Mouse (Mus musculus): Measurements from ENCODE around the gene Ppp1r21.

- no peak for TF ChIP-seq GATA1 (IDR thresholded peaks at IDR 0.05; ENCODE audit: low read length)
- no peak for TF ChIP-seq TAL1 (IDR thresholded peaks at IDR 0.05; ENCODE audit: low read length)
Observed at GRCm38 (mm10) chr17:88546745-88547144, 16.8 kb downstream of the Ppp1r21 start.

Measured in erythroblast, embryonic 14.5 days (primary cell).